ENCODE assay signal across 21 mouse cellular contexts in the genomic region with DNA sequence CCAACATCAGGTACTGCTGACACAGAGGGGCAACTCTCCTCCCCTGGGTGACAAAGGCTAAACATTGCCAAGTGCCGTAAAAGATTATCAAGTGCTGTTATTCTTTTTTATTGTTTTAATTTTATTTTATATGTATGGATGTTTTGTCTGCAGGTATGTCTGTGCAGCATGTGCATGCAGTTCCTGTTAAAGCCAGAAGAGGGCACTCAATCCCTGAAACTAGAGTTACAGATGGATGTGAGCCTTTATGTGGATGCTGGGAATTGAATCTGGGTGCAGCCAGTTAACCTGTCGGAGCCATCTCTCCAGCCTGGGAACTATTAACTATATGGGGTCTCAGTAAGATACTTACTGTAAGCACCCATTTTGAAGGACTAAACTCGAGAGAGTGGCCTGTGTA.
A peak's percentile ranks its signal among the peaks of the same experiment; 100 is the strongest.
DNase-seq lines count a peak whose midpoint lies in the region; ATAC-seq and TF ChIP-seq lines count a peak whose summit lies in the region.
"Had no signal": no experiment of that assay in that cellular context is flagged by ENCODE, and none has a peak within 500 bp of the region (broad histone marks: within the 10 kb centered on the region; RNA-seq: fewer than 3 reads in every experiment).

No protein-coding gene starts in this region.

- TF ChIP-seq CTCF in gastrocnemius, adult 2 months (IDR thresholded peaks at IDR 0.05): peak; percentile 19; the same call in 1 of the 2 replicates
- peak; percentile 56 for TF ChIP-seq CTCF in liver, postnatal 0 days (IDR thresholded peaks at IDR 0.05; ENCODE audit: low read depth)
- peak; percentile 58 for TF ChIP-seq CTCF in Patski (IDR thresholded peaks at IDR 0.05)
- peak; percentile 54 for TF ChIP-seq CTCF in stomach, postnatal 0 days (IDR thresholded peaks at IDR 0.05; ENCODE audit: low read depth)

- in situ Hi-C loops in Patski (cut with MboI; ENCODE audit: low pct_unique_long_range_greater_than_20kb): no loop called here

- no peak for TF ChIP-seq EP300 in liver, postnatal 0 days (IDR thresholded peaks at IDR 0.05; ENCODE audit: low read depth)
- TF ChIP-seq EP300 in stomach, postnatal 0 days (optimal IDR thresholded peaks at IDR 0.05): no peak

- H3K27me3 ChIP-seq in liver, postnatal 0 days (ENCODE audit: insufficient read depth, low read length): peaks cover 3% of the 10 kb centered on the region; the same call in 1 of the 2 replicates
- H3K27me3 ChIP-seq in liver, embryonic 12.5 days (replicated peaks): peaks cover 5% of the 10 kb centered on the region
- peaks cover 19% of the 10 kb centered on the region for H3K27me3 ChIP-seq in Patski
- no peaks in the 10 kb centered on the region for H3K27me3 ChIP-seq in stomach, postnatal 0 days (ENCODE audit: control insufficient read depth, insufficient read depth, low read length)
- H3K27me3 ChIP-seq: embryonic facial prominence, embryonic 12.5 days; hindbrain, embryonic 15.5 days; midbrain, embryonic 15.5 days; stomach, embryonic 15.5 days had no signal

- 0 out of 2 replicates have a peak, but pooled peaks cover 4% of the 10 kb centered on the region for H3K9me3 ChIP-seq in liver, postnatal 0 days (ENCODE audit: low read length)
- no peaks in the 10 kb centered on the region for H3K9me3 ChIP-seq in liver, embryonic 12.5 days (replicated peaks)
- no peaks in the 10 kb centered on the region for H3K9me3 ChIP-seq in stomach, postnatal 0 days (ENCODE audit: control insufficient read depth, low read length)
- H3K9me3 ChIP-seq: embryonic facial prominence, embryonic 12.5 days; heart, embryonic 10.5 days; hindbrain, embryonic 15.5 days; midbrain, embryonic 15.5 days; stomach, embryonic 15.5 days had no signal

- no peak overlapping the region for H3K27ac ChIP-seq in gastrocnemius, adult 2 months
- no peak overlapping the region for H3K27ac ChIP-seq in liver, postnatal 0 days (ENCODE audit: low read depth)
- no peak overlapping the region for H3K27ac ChIP-seq in liver, embryonic 12.5 days
- no peak overlapping the region for H3K27ac ChIP-seq in stomach, postnatal 0 days (replicated peaks)
- H3K27ac ChIP-seq: embryonic facial prominence, embryonic 12.5 days; heart, embryonic 10.5 days; hindbrain, embryonic 15.5 days; midbrain, embryonic 15.5 days; stomach, embryonic 15.5 days had no signal

- CTCF ChIA-PET in Patski (lab: Charles Lee): no interaction called here

- no peaks in the 10 kb centered on the region for H3K4me1 ChIP-seq in liver, postnatal 0 days (ENCODE audit: insufficient read depth)
- no peaks in the 10 kb centered on the region for H3K4me1 ChIP-seq in liver, embryonic 12.5 days
- no peaks in the 10 kb centered on the region for H3K4me1 ChIP-seq in stomach, postnatal 0 days (replicated peaks; ENCODE audit: control insufficient read depth, insufficient read depth)
- H3K4me1 ChIP-seq: heart, embryonic 10.5 days; stomach, embryonic 15.5 days had no signal

- POLR2A ChIA-PET in Patski (lab: Charles Lee): no interaction called here

- DNase-seq in gastrocnemius, adult 2 months: no peak
- DNase-seq in gastrocnemius, postnatal 10 days: no peak
- DNase-seq in liver, postnatal 0 days: no peak
- DNase-seq in Patski (ENCODE audit: low read depth, low spot score): no peak
- no peak for DNase-seq in stomach, postnatal 0 days (ENCODE audit: low spot score)
- DNase-seq in gastrocnemius, adult 18-20 months (ENCODE audit: low spot score): no peak
- DNase-seq in spleen, postnatal 4 days (ENCODE audit: low spot score in 2 of 2): no peak
- DNase-seq: adrenal gland, adult 8-10 months; cerebellum, adult 11-12 months; gastrocnemius, postnatal 25 days; kidney, adult 2 months; kidney, postnatal 36 days; liver; right cerebral cortex, adult 18-20 months had no signal

- intact Hi-C loops in gastrocnemius, adult 2 months (cut with DNase I): no loop called here

- ATAC-seq in liver, postnatal 0 days: no peak
- ATAC-seq in liver, embryonic 12.5 days: no peak
- no peak for ATAC-seq in Patski
- ATAC-seq in stomach, postnatal 0 days (ENCODE audit: low FRiP score, low TSS enrichment): no peak
- ATAC-seq: lung, postnatal 0 days; midbrain, embryonic 15.5 days had no signal

- no peak overlapping the region for H3K4me2 ChIP-seq in liver, postnatal 0 days (ENCODE audit: low read depth, low read length)
- no peak overlapping the region for H3K4me2 ChIP-seq in liver, embryonic 12.5 days
- H3K4me2 ChIP-seq in stomach, postnatal 0 days (replicated peaks; ENCODE audit: low read depth): no peak overlapping the region
- H3K4me2 ChIP-seq: embryonic facial prominence, embryonic 12.5 days; hindbrain, embryonic 15.5 days; midbrain, embryonic 15.5 days; stomach, embryonic 15.5 days had no signal

- H3K4me3 ChIP-seq in gastrocnemius, adult 2 months: no peak overlapping the region
- no peak overlapping the region for H3K4me3 ChIP-seq in liver, postnatal 0 days (ENCODE audit: low read depth, low read length)
- H3K4me3 ChIP-seq in liver, embryonic 12.5 days: no peak overlapping the region
- no peak overlapping the region for H3K4me3 ChIP-seq in stomach, postnatal 0 days (ENCODE audit: low read depth, low read length)
- H3K4me3 ChIP-seq: embryonic facial prominence, embryonic 12.5 days; heart, embryonic 10.5 days; hindbrain, embryonic 15.5 days; midbrain, embryonic 15.5 days; stomach, embryonic 15.5 days had no signal

- no peak overlapping the region for H3K9ac ChIP-seq in liver, postnatal 0 days (replicated peaks)
- no peak overlapping the region for H3K9ac ChIP-seq in liver, embryonic 12.5 days
- no peak overlapping the region for H3K9ac ChIP-seq in stomach, postnatal 0 days (ENCODE audit: low read length)
- H3K9ac ChIP-seq: embryonic facial prominence, embryonic 12.5 days; hindbrain, embryonic 15.5 days; midbrain, embryonic 15.5 days; stomach, embryonic 15.5 days had no signal

- H3K36me3 ChIP-seq in liver, postnatal 0 days (replicated peaks; ENCODE audit: insufficient read depth, low read length): no peaks in the 10 kb centered on the region
- no peaks in the 10 kb centered on the region for H3K36me3 ChIP-seq in liver, embryonic 12.5 days
- no peaks in the 10 kb centered on the region for H3K36me3 ChIP-seq in stomach, postnatal 0 days (ENCODE audit: control insufficient read depth, insufficient read depth, low read length)
- H3K36me3 ChIP-seq: embryonic facial prominence, embryonic 12.5 days; heart, embryonic 10.5 days; hindbrain, embryonic 15.5 days; midbrain, embryonic 15.5 days; stomach, embryonic 15.5 days had no signal

- WGBS in liver, postnatal 0 days (ENCODE audit: insufficient replicate concordance): 86% methylated on average over 3 of the region's 3 CpGs
- WGBS in liver, embryonic 12.5 days (ENCODE audit: insufficient replicate concordance): 70% methylated on average over 3 of the region's 3 CpGs
- WGBS in stomach, postnatal 0 days: 90% methylated on average over 3 of the region's 3 CpGs
